Mouse (Mus musculus) embryo, embryonic 9.5 days (tissue): ENCODE data around the gene Fads6.

Experiments
- DNase-seq: peaks from one replicate; pipeline ENCODE4 v3.0.0-alpha.2; 2017; ENCODE audit errors: extremely low spot score

Fads6 gene

DNA sequence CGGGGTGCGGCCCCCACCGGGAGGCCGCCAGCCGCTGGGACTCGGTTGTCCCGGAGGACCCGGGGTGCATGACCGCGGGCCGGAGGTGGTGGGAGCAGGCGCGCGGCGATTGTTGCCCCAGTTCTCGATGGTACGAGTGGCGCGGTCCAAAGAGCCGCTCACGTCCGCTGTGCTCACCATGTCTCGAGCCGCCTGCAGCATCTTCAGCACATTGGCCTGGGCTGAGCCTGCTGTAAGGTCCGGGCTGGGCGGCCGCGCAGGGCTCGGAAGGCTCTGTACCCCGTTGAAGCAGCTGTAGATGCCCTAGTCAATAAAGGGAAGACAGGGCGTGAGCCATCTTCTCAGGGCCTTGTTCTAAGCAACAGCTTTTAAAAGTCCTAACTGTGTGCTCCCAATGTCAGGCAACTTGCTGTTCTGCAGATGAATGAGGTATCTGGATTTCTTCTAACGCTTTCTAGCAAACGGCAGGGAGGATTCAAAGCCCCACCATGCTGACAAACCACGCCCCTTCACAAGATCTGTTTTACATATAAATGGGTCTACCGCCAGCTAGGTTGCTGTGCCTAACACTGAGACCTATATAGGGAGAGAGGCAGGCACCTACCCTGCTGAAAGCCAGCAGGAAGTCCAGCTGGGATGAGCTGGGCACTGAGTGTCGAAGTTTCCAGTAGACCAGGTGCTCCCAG is 46.9 kb downstream of the Fads6 start:
- no peak for DNase-seq

DNA sequence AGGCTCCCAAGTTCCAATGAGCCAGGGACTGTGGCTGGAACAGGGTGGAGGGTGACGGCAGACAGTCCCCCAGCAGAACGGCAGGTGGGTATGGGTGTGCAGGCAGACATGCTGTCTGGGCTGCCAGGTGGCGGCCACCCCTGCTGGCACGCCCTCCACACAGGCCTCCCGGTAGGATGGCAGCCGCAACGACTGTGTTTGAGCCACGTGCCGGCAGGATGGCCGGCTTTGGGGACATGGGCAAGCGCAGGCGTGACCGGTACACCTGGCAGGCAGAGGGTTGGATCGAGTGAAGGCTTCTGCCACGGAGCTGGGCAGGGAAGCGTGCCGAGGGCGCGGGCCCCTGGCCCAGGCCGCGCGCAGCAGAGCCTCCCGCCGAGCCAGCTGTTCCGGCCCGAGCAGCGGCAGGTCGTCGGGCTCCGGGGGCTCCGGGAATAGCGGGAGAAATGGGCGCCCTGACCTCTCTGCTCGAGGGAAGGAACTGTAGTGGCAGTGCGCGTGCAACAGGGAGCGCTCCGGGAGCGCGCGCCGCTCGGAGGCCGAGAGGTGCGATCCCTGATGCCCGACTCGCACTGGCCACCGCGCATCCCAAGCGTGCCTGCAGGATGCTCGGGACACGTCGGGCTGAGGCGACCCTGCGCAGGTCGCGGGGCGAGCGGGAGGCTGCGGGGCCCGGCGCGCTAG is 47.6 kb downstream of the Fads6 start:
- DNase-seq, result no peak

DNA sequence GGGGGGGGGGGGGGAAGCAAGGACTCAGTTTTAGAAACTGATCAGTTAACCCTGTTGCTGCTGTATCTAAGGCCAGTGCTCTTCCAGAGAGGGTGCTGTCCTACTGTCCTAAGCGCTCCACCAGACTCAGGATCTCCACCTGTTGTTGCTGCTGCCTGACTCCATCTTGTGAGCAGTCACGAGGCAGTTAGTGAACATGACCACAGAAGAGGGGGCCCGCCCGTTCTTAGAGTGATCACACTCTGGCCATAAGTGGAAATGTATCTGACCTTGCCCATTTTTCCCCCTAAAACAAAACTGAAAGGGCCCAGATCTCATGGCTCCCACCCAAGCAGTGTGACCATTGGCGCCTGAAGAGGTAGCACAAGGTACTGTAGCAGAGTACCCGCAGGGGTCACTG is 49.5 kb downstream of the Fads6 start:
- no peak for DNase-seq

DNA sequence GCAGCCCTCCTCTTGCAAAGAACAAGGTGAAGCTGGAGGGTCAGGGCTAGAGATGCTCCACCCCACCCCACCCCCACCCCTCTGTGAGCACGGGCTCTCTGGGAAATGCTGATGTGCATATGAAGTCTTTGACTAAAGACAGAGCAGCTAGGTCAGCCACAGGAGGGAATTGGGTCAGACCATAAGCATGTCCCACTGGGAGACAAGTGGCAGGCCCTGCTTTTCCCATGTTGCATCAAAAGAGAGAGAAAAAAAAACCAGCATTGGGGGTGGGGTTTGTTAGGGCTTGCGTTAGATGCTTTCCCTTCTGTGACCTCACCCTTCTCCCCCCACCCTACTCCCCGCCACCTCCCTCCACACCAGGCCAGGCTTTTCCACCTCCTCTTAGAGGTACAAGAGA is 50.2 kb downstream of the Fads6 start:
- no peak for DNase-seq

DNA sequence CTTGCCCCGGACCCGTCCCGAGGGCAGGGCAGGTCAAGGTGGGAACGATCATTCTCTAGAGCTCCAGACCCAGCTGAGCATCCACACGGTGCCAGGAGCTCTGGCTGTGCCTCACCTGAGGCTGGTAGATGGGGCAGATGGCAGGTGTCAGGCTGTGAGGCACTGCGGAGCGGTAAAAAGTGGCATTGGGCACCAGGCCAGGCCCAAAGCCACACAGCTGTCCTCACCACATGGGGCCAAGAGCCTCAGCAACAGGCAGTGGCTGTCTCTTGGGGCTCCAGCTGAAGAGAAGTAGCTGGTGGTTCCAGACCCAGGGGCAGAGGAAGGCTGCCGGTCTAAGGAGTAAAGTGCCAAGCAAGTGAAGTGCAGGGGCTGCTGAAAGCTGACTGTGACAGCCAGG is 51.1 kb downstream of the Fads6 start:
- DNase-seq, result no peak

DNA sequence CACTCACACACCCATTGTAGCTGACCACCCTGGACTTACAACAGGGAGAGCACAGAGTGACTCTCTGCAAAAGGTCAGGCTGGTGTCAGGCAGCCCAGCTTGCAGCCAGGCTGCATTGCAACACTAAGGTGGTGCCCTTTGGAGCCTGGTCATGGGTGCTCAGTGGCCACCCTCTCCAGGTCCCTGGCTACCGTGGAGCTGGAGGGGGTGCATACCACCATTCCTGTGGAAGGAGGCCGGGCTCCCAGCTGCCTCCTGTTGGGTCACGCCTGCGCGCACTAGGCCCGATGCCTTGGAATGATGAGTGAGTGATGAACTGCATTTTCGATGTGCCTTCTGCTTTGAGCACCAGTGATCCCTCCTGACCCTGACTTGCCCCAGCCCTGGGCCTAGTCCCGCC is 52.6 kb downstream of the Fads6 start:
- DNase-seq, result no peak

DNA sequence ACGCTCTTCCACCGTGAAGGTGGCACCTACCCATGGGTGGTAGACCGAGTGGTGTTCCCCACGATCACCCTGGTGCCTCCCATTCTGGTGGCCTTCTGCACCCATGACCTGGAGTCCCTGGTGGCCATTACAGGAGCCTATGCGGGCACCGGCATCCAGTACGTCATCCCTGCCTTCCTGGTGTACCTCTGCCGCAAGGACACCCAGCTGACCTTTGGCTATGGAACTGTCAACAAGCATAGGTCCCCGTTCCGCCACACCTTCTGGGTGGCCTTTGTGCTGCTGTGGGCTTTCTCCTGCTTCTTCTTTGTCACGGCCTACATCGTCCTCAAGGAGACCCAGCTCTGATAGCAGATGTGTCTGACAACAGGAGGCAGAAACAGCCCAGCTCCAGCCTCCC is 53.7 kb downstream of the Fads6 start:
- no peak for DNase-seq

DNA sequence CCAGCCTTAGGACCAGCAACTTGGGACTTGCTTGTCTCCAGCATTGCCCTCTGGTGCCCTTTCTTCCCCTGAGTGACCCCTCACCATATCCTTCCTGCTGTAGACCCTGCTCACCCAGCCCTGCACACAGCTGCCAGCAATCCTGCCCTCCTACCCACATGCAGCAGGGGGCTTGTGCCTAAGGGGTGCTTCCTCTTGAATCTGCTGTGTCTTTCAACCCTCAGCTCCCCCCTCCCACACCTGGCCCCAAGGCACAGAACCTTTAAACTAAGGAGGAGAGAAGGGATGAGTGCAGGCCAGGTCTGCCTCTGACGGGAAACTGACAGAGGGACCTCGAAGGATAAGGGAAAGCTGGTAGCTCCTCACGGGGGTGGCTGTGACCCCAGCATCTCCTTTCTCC is 54.7 kb downstream of the Fads6 start:
- DNase-seq, result no peak

DNA sequence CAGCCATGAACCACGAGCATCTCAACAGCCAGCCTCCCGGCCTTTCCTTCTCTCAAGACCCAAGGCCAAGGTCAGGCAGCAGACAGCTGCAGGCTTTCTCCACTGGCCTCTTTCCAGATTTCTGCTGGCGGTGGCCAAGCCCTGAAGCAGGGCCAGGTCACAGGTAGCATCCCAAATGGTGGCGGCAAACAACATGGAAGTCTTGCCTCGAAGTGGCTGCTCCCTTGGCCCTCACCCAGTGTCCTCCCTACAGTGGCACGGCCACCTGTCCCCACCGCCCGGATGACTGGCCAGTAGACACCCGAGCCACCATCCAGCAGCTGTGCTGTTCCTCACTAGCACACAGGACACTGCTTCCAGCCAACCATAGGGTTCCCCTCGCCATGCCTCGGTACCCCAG is 56.1 kb downstream of the Fads6 start:
- no peak for DNase-seq

DNA sequence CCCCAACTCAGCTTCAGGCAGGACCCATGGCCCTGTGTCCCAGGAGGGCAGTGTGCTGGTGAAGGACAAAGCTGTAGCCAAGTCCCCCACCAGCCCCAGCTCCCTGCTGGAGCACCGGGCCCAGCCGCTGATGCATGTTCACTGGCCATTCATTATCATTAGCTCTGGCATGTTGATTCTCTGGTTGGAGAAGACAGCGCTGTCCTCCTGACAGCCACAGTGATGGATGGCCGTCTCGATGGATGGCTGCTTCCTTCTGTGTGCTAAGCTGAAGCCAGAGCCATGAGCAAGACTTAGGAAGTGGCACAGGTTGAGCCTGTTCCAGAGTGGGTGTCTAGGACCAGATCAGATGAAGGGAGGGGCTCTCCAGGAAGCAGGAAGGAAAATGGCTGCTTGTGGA is 60.9 kb downstream of the Fads6 start:
- peak; percentile 50 for DNase-seq

DNA sequence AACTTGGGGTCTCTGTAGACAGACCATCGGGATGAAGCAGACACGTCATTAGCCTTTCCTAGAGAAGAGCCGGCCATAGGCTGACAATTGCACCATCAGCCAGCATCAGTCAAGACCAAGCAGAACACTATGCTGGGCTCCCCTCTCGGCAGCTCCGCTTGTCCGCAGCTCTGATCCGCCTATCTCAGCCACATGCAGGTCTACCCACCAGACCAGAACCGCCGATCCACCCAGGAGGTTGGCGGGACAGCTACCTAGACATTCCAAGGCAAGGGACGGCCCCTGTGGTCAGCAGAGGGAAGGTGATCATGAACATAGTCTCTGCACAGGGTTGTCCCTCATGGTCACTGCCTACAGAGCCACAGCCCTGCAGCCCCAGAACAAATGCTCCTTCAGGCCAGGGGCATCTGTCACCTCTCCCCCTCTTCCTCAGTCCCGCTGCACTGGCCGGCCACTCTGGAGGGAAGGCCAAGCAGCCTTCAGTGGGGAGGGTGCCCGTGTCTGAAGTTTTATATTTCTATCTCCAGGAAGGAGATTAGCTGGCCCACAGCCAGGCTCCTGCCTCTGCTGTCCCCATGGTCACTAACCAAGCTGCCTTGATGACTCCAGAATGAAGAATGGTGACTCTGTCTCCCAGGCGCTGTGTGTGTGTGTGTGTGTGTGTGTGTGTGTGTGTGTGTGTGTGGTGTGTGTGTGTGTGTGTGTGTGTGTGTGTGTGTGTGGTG is 63.0 kb downstream of the Fads6 start:
- DNase-seq, result no peak

DNA sequence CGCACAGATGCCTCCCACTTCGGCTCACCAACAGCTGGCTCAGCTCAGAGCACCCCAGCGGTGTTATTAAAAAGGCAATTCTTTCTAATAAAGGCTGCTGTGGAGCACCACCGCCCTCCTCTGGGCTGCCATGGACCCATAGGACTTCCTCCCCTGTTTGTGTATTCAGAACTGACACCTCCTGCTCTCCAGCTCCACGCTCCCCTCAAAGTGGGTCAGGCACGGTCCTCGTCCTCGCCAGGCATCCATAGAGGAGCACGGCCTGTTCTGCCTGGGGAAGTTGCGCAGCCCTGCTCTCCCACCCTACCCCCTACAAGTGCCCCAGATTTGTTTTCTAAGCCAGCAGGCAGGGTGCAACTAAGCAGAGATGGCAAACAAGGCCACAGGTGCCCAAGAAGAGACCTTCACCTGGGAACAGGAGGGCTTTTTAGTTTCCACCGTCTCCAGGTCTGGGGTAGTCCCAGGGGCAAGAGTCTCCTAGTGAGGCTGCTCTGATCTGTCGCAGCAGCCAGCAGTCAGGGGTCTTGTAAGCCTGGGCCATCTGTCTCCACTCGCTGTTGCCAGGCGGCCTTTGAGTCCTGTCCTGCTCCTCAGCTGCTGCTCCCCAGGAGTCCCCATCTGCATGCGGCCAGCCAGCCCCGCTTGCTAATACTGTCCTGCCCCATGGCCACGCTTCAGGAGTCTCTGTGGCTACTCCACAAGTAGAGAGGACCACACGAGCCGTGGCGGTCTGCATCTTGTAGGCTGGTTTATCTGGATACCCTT is 63.8 kb downstream of the Fads6 start:
- DNase-seq, result no peak

DNA sequence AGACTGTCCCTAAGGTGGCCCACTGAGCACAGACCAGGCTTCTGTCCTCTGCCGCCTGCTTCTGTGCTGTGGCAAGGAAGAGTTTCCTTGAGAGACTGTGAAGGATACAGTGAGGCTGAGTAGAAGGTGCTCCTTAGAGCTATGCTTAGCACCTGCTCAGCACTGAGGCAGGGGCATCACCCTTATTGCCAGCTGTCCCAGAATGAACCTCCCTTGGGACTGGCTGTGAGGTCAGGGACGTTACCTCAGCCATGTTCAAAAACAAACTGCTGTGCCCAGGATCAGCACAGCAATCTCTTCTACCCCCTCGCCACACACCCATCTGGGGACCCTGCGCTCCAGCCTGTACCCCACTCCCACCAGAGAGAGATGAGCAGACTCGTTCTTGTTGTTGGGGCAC is 64.6 kb downstream of the Fads6 start:
- DNase-seq, result no peak

DNA sequence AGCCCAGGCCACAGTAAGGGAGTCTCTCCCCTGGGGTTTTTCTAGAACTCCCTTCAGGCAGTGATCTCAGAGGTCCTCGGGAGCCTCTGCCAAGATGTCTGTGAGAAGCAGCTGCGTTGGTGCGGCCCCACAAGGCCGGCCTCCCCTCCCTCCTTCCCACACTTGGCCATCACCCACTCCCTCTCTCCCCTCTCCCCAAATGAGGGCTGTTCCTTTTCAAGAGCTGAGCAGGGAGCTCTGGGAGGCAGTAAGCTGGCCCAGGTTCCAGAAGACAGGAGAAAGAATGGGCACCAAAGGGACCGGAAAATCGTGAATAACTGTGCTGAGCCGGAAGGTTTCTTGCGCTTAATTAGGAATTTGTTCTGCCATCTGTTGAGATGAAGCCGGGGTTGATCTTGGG is 65.5 kb downstream of the Fads6 start:
- DNase-seq, result no peak

DNA sequence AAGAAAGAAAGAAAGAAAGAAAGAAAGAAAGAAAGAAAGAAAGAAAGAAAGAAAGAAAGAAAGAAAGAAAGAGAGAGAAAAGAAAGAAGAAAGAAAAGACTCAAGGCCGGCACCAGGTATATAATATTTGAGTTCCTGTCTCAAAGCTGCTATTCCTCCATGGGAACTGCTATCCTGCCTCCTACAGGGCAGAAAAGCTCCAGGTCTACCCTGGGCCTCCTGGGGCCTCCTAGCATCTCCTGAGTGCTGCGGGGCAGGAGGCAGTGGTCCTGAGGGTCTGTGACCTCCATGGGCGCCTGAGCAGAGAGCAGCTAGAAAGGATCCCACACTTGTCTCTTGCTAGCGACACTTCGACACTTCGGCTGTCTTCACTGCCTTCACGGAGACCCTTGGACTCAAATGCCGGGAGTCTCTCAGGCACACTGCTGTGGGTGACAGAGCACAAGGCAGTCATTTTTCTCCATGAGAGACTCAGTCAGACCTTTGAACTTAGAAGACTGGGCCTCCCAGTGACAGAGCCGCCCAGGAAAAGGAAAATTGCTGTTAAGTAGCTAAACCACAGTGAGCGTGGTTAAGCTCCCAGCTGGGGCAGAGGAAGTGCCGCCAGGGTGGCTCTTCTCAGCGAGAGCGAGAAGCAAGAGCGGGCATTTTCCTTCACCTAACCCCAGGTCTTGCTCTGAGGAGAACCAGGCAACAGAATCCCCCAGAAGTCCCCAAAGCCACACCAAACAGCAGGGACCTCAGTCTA is 66.1 kb downstream of the Fads6 start:
- no peak for DNase-seq
